Mouse (Mus musculus): Measurements from ENCODE around the gene Capn8. TPM values are rescaled to one million over a fixed set of nuclear protein-coding genes. Genes with fewer than 3 reads are reported as not detected.

Capn8 gene
- polyA plus RNA-seq, 1 experiment from 2014 or later = not detected

DNA sequence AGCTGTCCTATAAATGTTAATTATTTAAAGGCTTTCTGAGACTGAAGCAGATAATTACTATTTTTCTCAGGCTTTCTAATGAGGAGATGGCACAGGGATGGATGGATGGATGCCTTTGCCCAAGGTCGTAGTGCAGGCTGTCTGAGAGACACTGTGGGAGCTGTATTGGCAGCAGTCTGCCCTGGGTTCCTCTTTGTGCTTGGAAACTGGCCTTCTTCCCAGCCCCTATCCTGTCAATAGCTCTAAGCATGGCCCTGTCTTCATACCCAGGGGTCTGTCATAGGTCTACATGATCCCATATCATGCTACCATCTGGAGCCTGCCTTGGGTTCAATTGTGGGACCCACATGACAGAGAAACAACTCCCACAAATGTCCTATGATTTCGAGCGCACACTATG, 102.5 kb downstream of the Capn8 start:
- no peak for ATAC-seq
- H3K4me1 ChIP-seq = peaks cover 12% of the 10 kb centered on the region; the same call in 1 of the 2 replicates
- 57% methylated on average over 3 of the region's 3 CpGs for WGBS (ENCODE audit: insufficient replicate concordance)

DNA sequence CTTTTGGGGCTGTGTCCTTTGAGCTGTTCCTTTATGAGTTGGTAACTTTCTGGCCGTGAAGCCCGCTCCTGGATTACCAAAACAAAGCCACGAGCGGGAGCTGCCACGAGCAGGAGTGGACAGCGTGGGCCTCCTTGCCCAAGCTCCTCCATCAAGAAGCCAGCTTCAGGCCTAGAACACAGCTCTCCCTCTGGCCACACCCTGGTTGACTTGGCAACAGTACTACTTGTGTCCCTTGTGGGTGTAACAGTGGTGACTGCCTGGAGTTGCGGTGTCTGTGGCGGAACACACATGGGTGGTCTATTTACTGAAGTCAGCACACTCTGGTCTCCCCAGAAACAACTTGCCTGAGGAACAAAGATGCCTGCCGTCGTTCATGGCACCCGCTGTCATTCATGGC, 104.9 kb downstream of the Capn8 start:
- Histone ChIP-seq H3K27ac (peak overlapping the region; percentile 51; the same call in 1 of the 2 replicates), H3K4me1 (peaks cover 12% of the 10 kb centered on the region; the same call in 1 of the 2 replicates), H3K9ac (no peak overlapping the region), H3K9me3 (replicated peaks) (no peaks in the 10 kb centered on the region), H3K36me3 (no peaks in the 10 kb centered on the region), H3K27me3 (replicated peaks) (no peaks in the 10 kb centered on the region), H3K4me3 (no peak overlapping the region), H3K4me2 (no peak overlapping the region)
- WGBS (ENCODE audit: insufficient replicate concordance) = 83% methylated on average over 11 of the region's 11 CpGs
- no peak for ATAC-seq

More for the DNA sequence above, 102.5 kb downstream of the Capn8 start:
- Histone ChIP-seq H3K36me3 (no peaks in the 10 kb centered on the region), H3K27me3 (replicated peaks) (no peaks in the 10 kb centered on the region), H3K4me2 (no peak overlapping the region), H3K9me3 (replicated peaks) (no peaks in the 10 kb centered on the region), H3K9ac (no peak overlapping the region), H3K27ac (no peak overlapping the region), H3K4me3 (no peak overlapping the region)

GRCm38 (mm10) chr1:182670563-182671342, 105.9 kb downstream of the Capn8 start:
- 0 out of 2 replicates have a peak overlapping the region, but pooled peaks have one; percentile 54 for H3K27ac ChIP-seq
- no peak overlapping the region for H3K4me2 ChIP-seq
- ATAC-seq = no peak

GRCm38 (mm10) chr1:182671343-182671624, 106.5 kb downstream of the Capn8 start:
- Histone ChIP-seq H3K27me3 (replicated peaks) (no peaks in the 10 kb centered on the region), H3K9me3 (replicated peaks) (no peaks in the 10 kb centered on the region), H3K4me2 (no peak overlapping the region), H3K27ac (0 out of 2 replicates have a peak overlapping the region, but pooled peaks have one; percentile 54), H3K9ac (no peak overlapping the region), H3K4me3 (no peak overlapping the region), H3K4me1 (peaks cover 12% of the 10 kb centered on the region; the same call in 1 of the 2 replicates), H3K36me3 (no peaks in the 10 kb centered on the region)
- ATAC-seq = no peak
- WGBS (ENCODE audit: insufficient replicate concordance) = 22% methylated on average over 4 of the region's 4 CpGs

More at GRCm38 (mm10) chr1:182670563-182671342, 105.9 kb downstream of the Capn8 start:
- no peaks in the 10 kb centered on the region for H3K9me3 ChIP-seq (replicated peaks)
- 32% methylated on average over 11 of the region's 11 CpGs for WGBS (ENCODE audit: insufficient replicate concordance)
- no peak overlapping the region for H3K9ac ChIP-seq
- H3K27me3 ChIP-seq (replicated peaks) = no peaks in the 10 kb centered on the region
- H3K36me3 ChIP-seq = no peaks in the 10 kb centered on the region
- no peak overlapping the region for H3K4me3 ChIP-seq
- H3K4me1 ChIP-seq = peaks cover 12% of the 10 kb centered on the region; the same call in 1 of the 2 replicates

DNA sequence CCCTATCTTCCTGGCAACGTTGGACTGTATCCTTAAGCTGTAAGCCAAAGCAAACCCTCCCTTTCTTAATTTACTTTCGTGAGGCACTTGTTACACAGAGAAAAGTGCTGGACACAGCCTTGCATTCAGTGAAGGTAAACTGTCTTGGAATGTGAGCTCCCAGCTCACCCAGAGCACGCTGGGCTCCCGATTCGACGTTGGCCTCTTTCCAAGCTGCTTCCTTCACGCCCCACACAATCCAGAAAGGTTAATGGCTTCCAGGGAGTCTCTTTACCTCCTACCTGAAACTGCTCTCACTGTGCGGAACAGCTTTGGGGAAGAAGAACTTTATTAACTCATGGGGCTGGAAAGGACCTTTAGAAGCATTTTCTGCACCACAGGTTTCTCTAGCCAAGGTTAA, 110.5 kb downstream of the Capn8 start:
- WGBS (ENCODE audit: insufficient replicate concordance) = 68% methylated on average over 8 of the region's 8 CpGs
- Histone ChIP-seq H3K4me3 (no peak overlapping the region), H3K27ac (no peak overlapping the region), H3K4me1 (peaks cover 12% of the 10 kb centered on the region; the same call in 1 of the 2 replicates), H3K36me3 (no peaks in the 10 kb centered on the region), H3K4me2 (no peak overlapping the region), H3K9me3 (replicated peaks) (no peaks in the 10 kb centered on the region), H3K27me3 (replicated peaks) (no peaks in the 10 kb centered on the region), H3K9ac (no peak overlapping the region)
- ATAC-seq = no peak

- Histone ChIP-seq H3K4me2 (no peak overlapping the region), H3K27ac (no peak overlapping the region), H3K36me3 (no peaks in the 10 kb centered on the region), H3K4me1 (no peaks in the 10 kb centered on the region), H3K27me3 (replicated peaks) (no peaks in the 10 kb centered on the region), H3K9ac (no peak overlapping the region), H3K4me3 (no peak overlapping the region), H3K9me3 (replicated peaks) (no peaks in the 10 kb centered on the region)
- 81% methylated on average over 17 of the region's 17 CpGs for WGBS (ENCODE audit: insufficient replicate concordance)
- ATAC-seq = no peak
Observed at GRCm38 (mm10) chr1:182678151-182678550, 113.3 kb downstream of the Capn8 start.

DNA sequence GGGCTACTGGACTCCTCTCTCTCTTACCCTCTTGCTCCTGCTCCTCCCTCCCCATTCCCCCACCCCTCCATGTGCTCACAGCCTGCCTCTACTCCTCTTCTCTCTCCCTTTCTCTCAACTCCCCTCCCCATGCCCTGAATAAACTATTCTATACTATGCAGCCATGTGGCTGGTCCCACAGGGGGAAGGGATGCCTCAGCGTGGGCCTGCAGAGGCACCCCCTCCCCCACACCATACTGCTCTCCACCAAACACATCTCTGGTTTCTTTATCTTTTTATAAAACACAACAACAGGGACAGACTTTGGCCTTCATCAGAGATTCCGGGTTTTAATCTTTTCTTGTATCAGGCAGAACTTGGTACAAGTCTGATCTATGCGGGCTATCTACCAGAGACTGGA, 114.4 kb downstream of the Capn8 start:
- Histone ChIP-seq H3K9ac (no peak overlapping the region), H3K9me3 (replicated peaks) (no peaks in the 10 kb centered on the region), H3K27ac (no peak overlapping the region), H3K27me3 (replicated peaks) (no peaks in the 10 kb centered on the region), H3K4me1 (no peaks in the 10 kb centered on the region), H3K36me3 (no peaks in the 10 kb centered on the region), H3K4me2 (no peak overlapping the region), H3K4me3 (no peak overlapping the region)
- ATAC-seq = no peak
- 44% methylated on average over 3 of the region's 3 CpGs for WGBS (ENCODE audit: insufficient replicate concordance)

DNA sequence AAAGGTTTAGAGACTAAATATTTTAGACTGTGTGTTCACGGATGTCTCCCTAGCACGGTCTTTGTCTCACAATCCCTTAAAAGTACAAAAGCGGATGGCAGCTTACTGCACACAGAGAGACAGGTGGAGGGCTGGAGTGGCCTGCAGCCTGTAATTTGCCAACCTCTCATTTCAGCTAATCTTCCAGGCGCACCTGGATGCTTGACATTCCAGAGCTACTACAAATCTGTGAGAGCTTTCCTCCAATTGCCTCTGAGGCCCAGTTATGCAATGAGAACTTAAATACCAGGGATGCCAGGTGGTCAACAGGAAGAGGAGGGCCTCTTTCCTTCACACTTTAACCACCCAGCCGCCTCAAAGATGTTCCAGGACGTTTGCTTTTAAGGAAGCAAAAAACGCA, 114.8 kb downstream of the Capn8 start:
- no peak for ATAC-seq
- no peak overlapping the region for H3K27ac ChIP-seq
- WGBS (ENCODE audit: insufficient replicate concordance) = 39% methylated on average over 7 of the region's 7 CpGs

More for the DNA sequence above, 114.8 kb downstream of the Capn8 start:
- no peak overlapping the region for H3K4me2 ChIP-seq
- no peaks in the 10 kb centered on the region for H3K27me3 ChIP-seq (replicated peaks)
- no peaks in the 10 kb centered on the region for H3K36me3 ChIP-seq
- H3K9ac ChIP-seq = no peak overlapping the region
- no peaks in the 10 kb centered on the region for H3K9me3 ChIP-seq (replicated peaks)
- no peaks in the 10 kb centered on the region for H3K4me1 ChIP-seq
- H3K4me3 ChIP-seq = no peak overlapping the region

Other genes starting within 250 kb of the Capn8 start
- gene Fbxo28, start 223.4 kb upstream of the Capn8 start, polyA plus RNA-seq (2016; fragmentation: Nextera tagmentation; extraction: Ambion mirVana) = 11.5 and 12.7 TPM in 2 replicates
- gene Trp53bp2, start 155.8 kb upstream of the Capn8 start, polyA plus RNA-seq (2016; fragmentation: Nextera tagmentation; extraction: Ambion mirVana) = 5.3 and 5.6 TPM in 2 replicates
- 35.4 and 36.6 TPM in 2 replicates for gene Capn2, start 47.4 kb upstream of the Capn8 start, polyA plus RNA-seq (2016; fragmentation: Nextera tagmentation; extraction: Ambion mirVana)
- gene Ccdc185, start 184.2 kb downstream of the Capn8 start, polyA plus RNA-seq (2016; fragmentation: Nextera tagmentation; extraction: Ambion mirVana) = not detected in 2 replicates
- 3.1 and 3.5 TPM in 2 replicates for gene Susd4, start 198.9 kb downstream of the Capn8 start, polyA plus RNA-seq (2016; fragmentation: Nextera tagmentation; extraction: Ambion mirVana)

Data from liver, embryonic 12.5 days (tissue).